Mouse (Mus musculus) adrenal gland, postnatal 10 days (tissue): ENCODE data around the gene Crybb3. TPM values are rescaled to one million over a fixed set of nuclear protein-coding genes. Genes with fewer than 3 reads are reported as not detected.

Experiments used
- DNase-seq: peaks from one replicate; pipeline ENCODE4 v3.0.0; 2021; ENCODE audit warnings: mixed read lengths
- total RNA-seq, 2 experiments: library from RNA; stranded (reverse); gene quantifications; 2 replicates each; pipeline ENCODE4 v1.2.3; 2021

Gene Crybb3
- total RNA-seq, 2 experiments from 2014 or later: 1.1 to 1.5 TPM

- DNase-seq: no peak
These were observed 35.7 kb downstream of the Crybb3 start for GRCm38 (mm10) chr5:113045511-113046273.

GRCm38 (mm10) chr5:113043531-113043930 lies 37.9 kb downstream of the Crybb3 start:
- peak; percentile 79 for DNase-seq

GRCm38 (mm10) chr5:113041567-113042071 lies 39.8 kb downstream of the Crybb3 start:
- peak; percentile 75 for DNase-seq

GRCm38 (mm10) chr5:113040776-113041175 lies 40.6 kb downstream of the Crybb3 start:
- DNase-seq: peak; percentile 39

- DNase-seq: no peak
These were observed 42.8 kb downstream of the Crybb3 start for GRCm38 (mm10) chr5:113038601-113039000.

GRCm38 (mm10) chr5:113035094-113036047 lies 46.0 kb downstream of the Crybb3 start:
- DNase-seq: no peak

GRCm38 (mm10) chr5:113031201-113031754 lies 50.1 kb downstream of the Crybb3 start:
- DNase-seq: no peak

GRCm38 (mm10) chr5:113030082-113030481 lies 51.3 kb downstream of the Crybb3 start:
- no peak for DNase-seq

- no peak for DNase-seq
These were observed 54.7 kb downstream of the Crybb3 start for GRCm38 (mm10) chr5:113026706-113027105.

Other genes with a start within 250 kb of the Crybb3 start
- 10 to 100 TPM in 1 of 2 experiments, 1 to 10 TPM in 1; 6.4 to 20.1 TPM for gene Myo18b, start 185.2 kb downstream of the Crybb3 start, total RNA-seq
- 10 to 100 TPM; 30.9 to 45.9 TPM for gene Grk3, start 65.8 kb downstream of the Crybb3 start, total RNA-seq
- not detected for gene Crybb2, start 11.5 kb downstream of the Crybb3 start, total RNA-seq
- gene 2900026A02Rik, start 139.7 kb upstream of the Crybb3 start, total RNA-seq: 10 to 100 TPM; 23.0 to 23.1 TPM
- gene Tmem211, start 145.3 kb upstream of the Crybb3 start, total RNA-seq: not detected
- gene Sgsm1, start 229.2 kb upstream of the Crybb3 start, total RNA-seq: 10 to 100 TPM in 1 of 2 experiments, 1 to 10 TPM in 1; 9.0 to 10.5 TPM